Mouse (Mus musculus): ENCODE measurements around the gene Gm4131. TPM values are rescaled to one million over a fixed set of nuclear protein-coding genes. Genes with fewer than 3 reads are reported as not detected.

Gene Gm4131
- total RNA-seq, 2 experiments from 2014 or later = not detected

GRCm38 (mm10) chr14:62468753-62469125 lies 98.0 kb downstream of the Gm4131 start:
- no peak for ATAC-seq (replicated peaks; ENCODE audit: low FRiP score, poor library complexity, severe bottlenecking)

- no peak for ATAC-seq (replicated peaks; ENCODE audit: low FRiP score, poor library complexity, severe bottlenecking)
Measured at GRCm38 (mm10) chr14:62468119-62468752, 98.5 kb downstream of the Gm4131 start.

- no peak for ATAC-seq (replicated peaks; ENCODE audit: low FRiP score, poor library complexity, severe bottlenecking)
Measured at GRCm38 (mm10) chr14:62464966-62465365, 101.8 kb downstream of the Gm4131 start.

GRCm38 (mm10) chr14:62459541-62459940 lies 107.2 kb downstream of the Gm4131 start:
- no peak for ATAC-seq (replicated peaks; ENCODE audit: low FRiP score, poor library complexity, severe bottlenecking)

- ATAC-seq (replicated peaks; ENCODE audit: low FRiP score, poor library complexity, severe bottlenecking) = no peak
Measured at GRCm38 (mm10) chr14:62457420-62458181, 109.1 kb downstream of the Gm4131 start.

- no peak for ATAC-seq (replicated peaks; ENCODE audit: low FRiP score, poor library complexity, severe bottlenecking)
Measured at GRCm38 (mm10) chr14:62456239-62456747, 110.4 kb downstream of the Gm4131 start, which contains the start of gene Gucy1b2. Gucy1b2 (minus strand) TSS chr14:62456289.

- ATAC-seq (replicated peaks; ENCODE audit: low FRiP score, poor library complexity, severe bottlenecking) = no peak
Measured at GRCm38 (mm10) chr14:62455570-62455879, 111.2 kb downstream of the Gm4131 start.

- no peak for ATAC-seq (replicated peaks; ENCODE audit: low FRiP score, poor library complexity, severe bottlenecking)
Measured at GRCm38 (mm10) chr14:62454760-62455569, 111.8 kb downstream of the Gm4131 start.

GRCm38 (mm10) chr14:62454136-62454535 lies 112.6 kb downstream of the Gm4131 start:
- no peak for ATAC-seq (replicated peaks; ENCODE audit: low FRiP score, poor library complexity, severe bottlenecking)

GRCm38 (mm10) chr14:62453276-62453675 lies 113.4 kb downstream of the Gm4131 start:
- ATAC-seq (replicated peaks; ENCODE audit: low FRiP score, poor library complexity, severe bottlenecking) = no peak

- ATAC-seq (replicated peaks; ENCODE audit: low FRiP score, poor library complexity, severe bottlenecking) = no peak
Measured at GRCm38 (mm10) chr14:62450706-62451105, 116.0 kb downstream of the Gm4131 start.

- ATAC-seq (replicated peaks; ENCODE audit: low FRiP score, poor library complexity, severe bottlenecking) = no peak
Measured at GRCm38 (mm10) chr14:62447214-62447548, 119.5 kb downstream of the Gm4131 start.

GRCm38 (mm10) chr14:62446385-62447213 lies 120.1 kb downstream of the Gm4131 start:
- no peak for ATAC-seq (replicated peaks; ENCODE audit: low FRiP score, poor library complexity, severe bottlenecking)

GRCm38 (mm10) chr14:62443840-62444430 lies 122.8 kb downstream of the Gm4131 start:
- ATAC-seq (replicated peaks; ENCODE audit: low FRiP score, poor library complexity, severe bottlenecking) = no peak

GRCm38 (mm10) chr14:62442971-62443370 lies 123.8 kb downstream of the Gm4131 start:
- no peak for ATAC-seq (replicated peaks; ENCODE audit: low FRiP score, poor library complexity, severe bottlenecking)

- ATAC-seq (replicated peaks; ENCODE audit: low FRiP score, poor library complexity, severe bottlenecking) = no peak
Measured at GRCm38 (mm10) chr14:62440036-62440435, 126.7 kb downstream of the Gm4131 start.

- ATAC-seq (replicated peaks; ENCODE audit: low FRiP score, poor library complexity, severe bottlenecking) = no peak
Measured at GRCm38 (mm10) chr14:62438236-62438635, 128.5 kb downstream of the Gm4131 start.

- ATAC-seq (replicated peaks; ENCODE audit: low FRiP score, poor library complexity, severe bottlenecking) = no peak
Measured at GRCm38 (mm10) chr14:62437806-62438205, 128.9 kb downstream of the Gm4131 start.

- ATAC-seq (replicated peaks; ENCODE audit: low FRiP score, poor library complexity, severe bottlenecking) = no peak
Measured at GRCm38 (mm10) chr14:62425277-62425691, 141.4 kb downstream of the Gm4131 start.

All from erythroblast, adult 5-6 weeks (primary cell).